Mouse (Mus musculus) testis, postnatal 14 days (tissue): Measurements from ENCODE around the gene Nbea.

Experiments used
- DNase-seq: peaks from one replicate; pipeline ENCODE4 v3.0.0; 2021; ENCODE audit warnings: low spot score

Gene Nbea

GRCm38 (mm10) chr3:55593312-55593711 lies 590.2 kb downstream of the Nbea start:
- no peak for DNase-seq

- DNase-seq: no peak
Observed at GRCm38 (mm10) chr3:55590727-55591126, 592.8 kb downstream of the Nbea start.

- no peak for DNase-seq
Observed at GRCm38 (mm10) chr3:55590291-55590690, 593.2 kb downstream of the Nbea start.

- DNase-seq: no peak
Observed at GRCm38 (mm10) chr3:55589402-55589944, 594.0 kb downstream of the Nbea start.

GRCm38 (mm10) chr3:55587972-55588946 lies 595.2 kb downstream of the Nbea start:
- no peak for DNase-seq

- no peak for DNase-seq
Observed at GRCm38 (mm10) chr3:55587434-55587971, 596.0 kb downstream of the Nbea start.
